Mouse (Mus musculus) ES-Bruce4 (cell line): ENCODE data around the gene Olfr401.

Experiments used
- CTCF ChIP-seq: IDR thresholded peaks from one replicate; pipeline ENCODE4 v1.8.1; 2011; ENCODE audit warnings: low read depth, low read length
- EP300 ChIP-seq: IDR thresholded peaks from 2 replicates; pipeline ENCODE4 v1.6.1; 2011; ENCODE audit warnings: low read depth, low read length; ENCODE audit not compliant: insufficient read depth
- POLR2A ChIP-seq: IDR thresholded peaks from one replicate; pipeline ENCODE4 v1.8.1; 2011; ENCODE audit warnings: low read length; ENCODE audit not compliant: insufficient read depth

DNA sequence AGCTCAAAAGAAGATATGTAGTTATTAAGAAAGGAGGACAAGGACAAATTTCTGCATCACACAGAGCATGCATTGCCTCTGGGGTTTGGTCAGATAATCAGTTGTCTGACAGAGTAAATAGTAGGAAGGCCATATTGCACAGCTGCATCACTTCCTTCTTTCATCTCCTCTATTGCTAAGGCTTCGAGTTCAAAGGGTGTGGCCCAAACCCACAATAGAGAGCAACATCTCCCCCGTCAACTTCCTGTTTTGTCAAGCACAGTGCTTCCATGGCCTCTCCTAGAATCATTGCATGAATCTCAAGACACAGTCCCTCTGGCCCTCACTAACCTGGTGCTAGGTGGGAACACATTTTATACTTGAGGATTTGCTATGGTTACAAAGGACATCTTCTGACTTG, 12.8 kb upstream of the Olfr401 start:
- TF ChIP-seq EP300: no peak
- TF ChIP-seq CTCF: no peak
- no peak for TF ChIP-seq POLR2A
